Mouse (Mus musculus) testis, adult 2 months (tissue): ENCODE measurements around the gene Mcoln2. TPM values are rescaled to one million over a fixed set of nuclear protein-coding genes. Genes with fewer than 3 reads are reported as not detected.
A peak's percentile ranks its signal among the peaks of the same experiment; 100 is the strongest.

Experiments
- H3K27ac ChIP-seq: fragments of 200-500 bp; 2 replicates; pipeline ENCODE4 v1.5.1; 2012; ENCODE audit warnings: low read depth, low read length; ENCODE audit not compliant: control insufficient read depth, insufficient read depth
- H3K27me3 ChIP-seq: fragments of 200-500 bp; 2 replicates; pipeline ENCODE4 v1.6.1; 2012; ENCODE audit warnings: mild to moderate bottlenecking, low read length, moderate library complexity; ENCODE audit not compliant: control insufficient read depth, insufficient read depth
- H3K36me3 ChIP-seq: fragments of 200-500 bp; 2 replicates; pipeline ENCODE4 v1.6.1; 2012; ENCODE audit warnings: mild to moderate bottlenecking, low read length; ENCODE audit not compliant: control insufficient read depth, insufficient read depth
- H3K4me1 ChIP-seq: fragments of 200-500 bp; 2 replicates; pipeline ENCODE4 v1.6.1; 2012; ENCODE audit warnings: low read length; ENCODE audit not compliant: control insufficient read depth, insufficient read depth
- H3K4me3 ChIP-seq: fragments of 200-500 bp; 2 replicates; pipeline ENCODE4 v1.5.1; 2012; ENCODE audit warnings: low read depth, mild to moderate bottlenecking, low read length, moderate library complexity, mixed read lengths; ENCODE audit not compliant: control insufficient read depth
- CTCF ChIP-seq: fragments of 200-500 bp; IDR thresholded peaks from 2 replicates; pipeline ENCODE4 v1.5.1; 2012; ENCODE audit warnings: low read depth, mild to moderate bottlenecking, inconsistent platforms, low read length, moderate library complexity; ENCODE audit not compliant: control insufficient read depth, insufficient read depth, insufficient replicate concordance
- POLR2A ChIP-seq: fragments of 200-500 bp; IDR thresholded peaks from 2 replicates; pipeline ENCODE4 v1.6.1; 2012; ENCODE audit warnings: low read depth, mild to moderate bottlenecking, inconsistent platforms, low read length, moderate library complexity; ENCODE audit not compliant: control insufficient read depth
- polyA plus RNA-seq: library from polyadenylated mRNA; depleted of rRNA; stranded (reverse); fragments of >200 nt; gene quantifications from 2 replicates; pipeline ENCODE4 v1.2.3, GENCODE M21; 2012; rRNA removed

Mcoln2 gene
- polyA plus RNA-seq, 1 experiment = 0.32 TPM

GRCm38 (mm10) chr3:146227427-146227826, 77.8 kb downstream of the Mcoln2 start:
- Histone ChIP-seq H3K27ac (no peak overlapping the region), H3K4me1 (peaks cover 2% of the 10 kb centered on the region; the same call in 1 of the 2 replicates), H3K4me3 (no peak overlapping the region), H3K27me3 (no peaks in the 10 kb centered on the region), H3K36me3 (no peaks in the 10 kb centered on the region)
- TF ChIP-seq CTCF (no peak), POLR2A (no peak)

DNA sequence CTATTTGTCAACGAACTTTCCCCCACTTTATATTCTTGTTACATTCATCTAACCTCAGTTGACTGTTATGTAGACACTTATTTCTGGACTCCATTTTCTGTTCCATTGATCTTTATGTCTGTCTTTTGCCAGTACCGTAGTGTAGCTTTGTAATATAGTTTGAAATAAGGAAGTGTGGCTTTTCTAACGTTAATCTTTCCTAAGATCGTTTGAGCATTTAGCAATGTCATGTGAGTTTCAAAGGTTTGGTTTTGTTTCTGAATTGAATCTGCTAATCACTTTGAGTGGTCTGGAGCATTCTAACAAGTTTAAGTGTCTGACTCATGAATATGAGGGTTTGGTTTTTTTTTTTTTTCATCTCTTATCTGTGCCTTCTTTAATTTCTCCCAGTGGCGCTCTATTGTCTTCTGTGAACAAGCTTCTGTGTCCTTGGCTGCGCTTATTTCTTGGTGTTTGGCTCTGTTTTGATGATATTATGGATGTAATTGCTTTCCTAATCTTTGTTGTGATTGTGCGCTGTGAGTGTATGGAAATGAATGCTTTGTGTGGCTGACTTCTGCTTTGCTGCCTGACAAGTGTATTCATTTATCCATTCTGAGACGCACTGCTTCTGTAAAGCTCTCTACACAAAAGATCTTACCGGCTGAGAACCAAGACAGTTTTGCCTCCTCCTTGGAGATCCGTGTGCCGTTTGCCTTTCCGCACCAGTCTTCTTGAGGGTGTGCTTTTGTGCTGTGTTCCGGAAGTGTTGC, 79.1 kb downstream of the Mcoln2 start:
- Histone ChIP-seq H3K4me1 (peaks cover 2% of the 10 kb centered on the region), H3K27ac (peak overlapping the region; percentile 34), H3K27me3 (no peaks in the 10 kb centered on the region), H3K36me3 (no peaks in the 10 kb centered on the region), H3K4me3 (no peak overlapping the region)
- TF ChIP-seq CTCF (no peak), POLR2A (no peak)

DNA sequence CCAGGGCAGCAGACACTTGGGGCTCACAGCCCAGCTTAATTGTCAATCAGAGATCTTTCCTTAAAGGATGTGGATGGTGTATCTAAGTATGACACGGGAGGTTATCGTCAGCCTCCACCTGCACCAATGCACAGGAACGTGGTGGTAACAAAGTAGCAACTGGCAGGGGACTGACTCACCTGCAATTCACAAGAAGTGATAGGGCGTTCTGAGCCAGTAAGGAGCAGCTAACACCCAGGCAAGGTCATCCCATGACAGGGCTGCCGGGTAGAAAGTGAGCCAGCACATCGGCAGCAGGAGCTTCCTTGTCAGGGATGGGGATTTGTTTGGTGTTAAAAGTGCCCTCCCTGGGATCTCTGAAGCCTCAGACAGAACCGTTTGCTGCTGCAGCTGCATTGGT, 83.1 kb downstream of the Mcoln2 start:
- no peak overlapping the region for H3K4me3 ChIP-seq
- H3K27me3 ChIP-seq = no peaks in the 10 kb centered on the region
- TF ChIP-seq CTCF (no peak), POLR2A (no peak)
- H3K27ac ChIP-seq = no peak overlapping the region; the same call in 1 of the 2 replicates
- peaks cover 2% of the 10 kb centered on the region for H3K4me1 ChIP-seq
- no peaks in the 10 kb centered on the region for H3K36me3 ChIP-seq

GRCm38 (mm10) chr3:146233741-146234140, 84.1 kb downstream of the Mcoln2 start:
- no peaks in the 10 kb centered on the region for H3K27me3 ChIP-seq
- no peak overlapping the region for H3K27ac ChIP-seq
- peaks cover 2% of the 10 kb centered on the region for H3K4me1 ChIP-seq
- TF ChIP-seq POLR2A (no peak), CTCF (no peak)
- H3K4me3 ChIP-seq = no peak overlapping the region
- H3K36me3 ChIP-seq = no peaks in the 10 kb centered on the region

DNA sequence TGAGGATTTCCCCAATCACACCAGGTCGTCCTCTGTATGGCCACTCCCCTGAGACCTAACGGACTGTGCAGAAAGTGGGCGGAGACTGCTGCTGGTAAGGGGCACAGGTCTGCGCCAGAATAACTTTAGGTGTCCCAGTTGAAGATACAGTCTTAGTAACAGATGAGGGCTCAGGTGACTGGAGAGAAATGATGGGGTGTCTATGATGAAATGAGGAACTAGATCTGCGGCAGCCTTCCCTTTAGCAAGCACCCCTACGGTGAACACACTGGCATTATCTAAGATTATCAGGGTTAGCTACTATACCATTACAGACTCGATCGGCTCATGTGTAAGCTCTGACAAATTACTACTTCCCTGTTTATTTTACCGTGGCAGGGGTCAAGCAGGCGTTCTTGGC, 84.9 kb downstream of the Mcoln2 start:
- Histone ChIP-seq H3K4me3 (no peak overlapping the region), H3K36me3 (no peaks in the 10 kb centered on the region), H3K4me1 (peaks cover 2% of the 10 kb centered on the region), H3K27ac (no peak overlapping the region), H3K27me3 (no peaks in the 10 kb centered on the region)
- TF ChIP-seq POLR2A (no peak), CTCF (no peak)

- no peak for TF ChIP-seq POLR2A
- no peak for TF ChIP-seq CTCF
- no peak overlapping the region for H3K4me3 ChIP-seq
These were observed 86.6 kb downstream of the Mcoln2 start for GRCm38 (mm10) chr3:146236280-146236679.

GRCm38 (mm10) chr3:146237676-146238075, 88.0 kb downstream of the Mcoln2 start:
- TF ChIP-seq CTCF (no peak), POLR2A (no peak)
- H3K27ac ChIP-seq = no peak overlapping the region
- no peaks in the 10 kb centered on the region; the same call in 1 of the 2 replicates for H3K4me1 ChIP-seq
- H3K27me3 ChIP-seq = no peaks in the 10 kb centered on the region
- no peak overlapping the region for H3K4me3 ChIP-seq
- no peaks in the 10 kb centered on the region for H3K36me3 ChIP-seq

More at GRCm38 (mm10) chr3:146236280-146236679, 86.6 kb downstream of the Mcoln2 start:
- Histone ChIP-seq H3K27ac (no peak overlapping the region), H3K27me3 (no peaks in the 10 kb centered on the region), H3K36me3 (no peaks in the 10 kb centered on the region), H3K4me1 (peaks cover 2% of the 10 kb centered on the region)

DNA sequence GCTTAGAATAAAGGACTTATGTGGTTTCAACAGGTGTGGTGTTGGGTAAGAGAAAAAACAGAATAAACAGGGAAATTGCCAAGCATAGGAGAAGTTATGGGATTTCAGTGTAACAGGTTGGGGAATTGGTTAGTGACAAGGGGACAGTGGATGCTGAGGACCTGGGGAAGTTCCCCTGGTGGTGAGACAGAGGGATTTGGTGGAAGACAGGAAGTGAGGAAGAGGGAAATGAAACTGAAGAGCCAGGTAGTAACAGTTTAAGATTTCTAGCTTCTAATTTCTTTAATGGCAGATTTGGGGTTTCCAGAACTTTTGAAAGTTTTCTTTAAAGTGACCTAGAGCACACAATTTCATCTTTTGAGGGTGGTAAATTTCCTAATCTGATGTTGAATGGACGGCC, 95.0 kb downstream of the Mcoln2 start:
- no peak for TF ChIP-seq CTCF
- no peak for TF ChIP-seq POLR2A
- no peaks in the 10 kb centered on the region for H3K4me1 ChIP-seq
- H3K27ac ChIP-seq = no peak overlapping the region
- no peaks in the 10 kb centered on the region for H3K36me3 ChIP-seq
- no peak overlapping the region for H3K4me3 ChIP-seq
- H3K27me3 ChIP-seq = no peaks in the 10 kb centered on the region

Other genes starting within 250 kb of the Mcoln2 start
- gene Bcl10, start 227.0 kb upstream of the Mcoln2 start, polyA plus RNA-seq = 4.6 and 4.7 TPM in 2 replicates
- 12.1 and 13.0 TPM in 2 replicates for gene 2410004B18Rik, start 211.8 kb upstream of the Mcoln2 start, polyA plus RNA-seq
- gene Syde2, start 162.0 kb upstream of the Mcoln2 start, polyA plus RNA-seq = 0.72 and 0.77 TPM in 2 replicates
- 61.5 and 63.7 TPM in 2 replicates for gene Wdr63, start 41.7 kb upstream of the Mcoln2 start, polyA plus RNA-seq
- gene Mcoln3, start 32.4 kb upstream of the Mcoln2 start, polyA plus RNA-seq = 0.11 TPM in 1 of 2 replicates, not detected in the other
- gene Lpar3, start 71.1 kb downstream of the Mcoln2 start, polyA plus RNA-seq = 18.9 and 27.0 TPM in 2 replicates